Mouse (Mus musculus) CH12F3 (cell line): Measurements from ENCODE around the gene Dock9.

Experiments
- in situ Hi-C: fragments of 300-500 bp; cut with MboI; formaldehyde crosslinking; loops from 2 replicates; pipeline ENCODE4 v1.14.3; 2020; ENCODE audit warnings: low sequenced_read_pairs

Dock9 gene

DNA sequence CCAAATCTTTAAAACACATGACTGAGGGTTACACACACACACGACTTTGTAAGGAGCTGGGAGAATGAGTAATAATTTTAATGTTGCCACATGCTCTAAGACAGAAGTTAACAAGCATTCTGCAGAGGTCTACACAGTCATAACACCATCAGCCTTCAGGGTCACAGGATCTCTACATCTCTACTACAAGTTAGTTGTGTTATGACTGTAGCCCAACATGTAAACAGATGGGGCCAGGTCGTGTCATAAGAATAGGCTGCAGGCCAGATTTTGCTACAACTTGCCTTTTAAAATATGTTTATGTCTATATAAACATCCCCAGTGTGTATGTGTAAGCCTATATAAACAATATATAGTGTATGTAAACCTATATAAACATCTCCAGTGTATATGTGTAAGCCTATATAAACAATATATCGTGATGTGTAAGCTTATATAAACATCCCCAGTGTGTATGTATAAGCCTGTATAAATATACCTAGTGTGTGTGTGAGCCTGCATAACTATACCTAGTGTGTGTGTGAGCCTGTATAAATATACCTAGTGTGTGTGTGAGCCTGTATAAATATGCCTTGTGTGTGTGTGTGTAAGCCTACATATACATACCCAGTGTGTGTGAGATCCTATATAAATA, 130.9 kb downstream of the Dock9 start:
- in situ Hi-C loops: no loop called here

DNA sequence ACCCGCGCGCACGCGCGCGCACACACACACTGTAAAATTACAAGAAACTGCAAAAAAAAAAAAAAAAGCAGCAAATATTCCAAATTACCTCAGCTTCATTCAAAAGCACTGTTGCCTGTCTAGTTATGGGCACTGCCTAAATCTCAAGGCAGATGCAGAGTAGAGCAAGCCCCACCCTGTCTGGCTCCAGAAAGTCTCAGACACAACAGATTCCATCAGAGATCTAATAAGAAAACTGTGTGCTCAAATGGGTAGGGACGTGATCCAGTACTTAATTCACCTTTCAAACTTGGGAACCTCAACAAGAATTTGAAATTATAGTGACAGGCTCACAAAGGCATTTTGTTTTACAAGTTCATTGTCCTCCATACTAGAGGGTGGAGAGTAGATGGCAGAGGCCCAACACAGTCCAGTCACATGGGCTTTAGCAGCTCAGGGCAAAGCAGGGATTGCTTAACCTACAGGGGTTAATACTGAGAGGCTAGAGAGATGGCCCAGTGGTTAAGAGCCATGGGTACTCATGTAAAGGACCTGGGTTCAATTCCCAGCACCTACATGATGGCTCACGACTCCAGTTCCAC, 131.9 kb downstream of the Dock9 start:
- in situ Hi-C loops: no loop called here

DNA sequence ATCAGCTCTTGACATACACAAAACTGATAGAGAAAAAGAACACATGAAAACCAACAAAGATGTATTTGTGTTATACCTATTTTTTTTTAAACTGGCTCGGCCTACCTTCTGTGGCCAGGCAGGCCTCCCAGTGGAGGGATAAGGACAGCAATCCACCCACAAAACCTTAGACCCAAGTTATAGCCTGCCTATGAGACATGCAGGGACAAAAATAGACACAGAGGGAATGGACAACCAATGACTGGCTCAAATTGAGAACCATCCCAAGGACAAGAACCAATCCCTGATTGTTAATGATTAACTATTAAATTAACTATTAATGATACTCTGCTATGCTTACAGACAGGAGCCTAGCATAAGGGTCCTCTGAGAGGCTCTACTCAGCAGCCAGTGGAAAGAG, 133.7 kb downstream of the Dock9 start:
- in situ Hi-C loops: no loop called here

DNA sequence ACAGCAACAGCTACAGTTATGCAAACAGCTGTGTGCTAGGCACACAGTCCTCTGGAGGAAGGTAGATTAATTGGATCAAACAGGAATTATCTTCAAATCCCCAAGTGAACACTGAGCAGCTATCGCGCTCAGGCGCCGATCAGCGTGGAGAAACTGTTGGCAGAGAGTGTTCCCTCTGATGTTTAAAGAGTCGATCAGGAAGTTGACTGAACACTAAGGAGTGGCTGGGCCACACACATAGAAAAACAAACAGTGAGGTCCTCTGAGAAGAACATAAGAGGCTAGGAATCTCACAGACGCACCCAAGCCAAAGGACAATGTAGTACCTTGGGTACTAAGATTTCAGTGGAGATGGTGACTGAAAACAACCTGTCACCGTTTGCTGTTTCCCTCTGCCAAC, 136.7 kb downstream of the Dock9 start:
- in situ Hi-C loops: no loop called here

DNA sequence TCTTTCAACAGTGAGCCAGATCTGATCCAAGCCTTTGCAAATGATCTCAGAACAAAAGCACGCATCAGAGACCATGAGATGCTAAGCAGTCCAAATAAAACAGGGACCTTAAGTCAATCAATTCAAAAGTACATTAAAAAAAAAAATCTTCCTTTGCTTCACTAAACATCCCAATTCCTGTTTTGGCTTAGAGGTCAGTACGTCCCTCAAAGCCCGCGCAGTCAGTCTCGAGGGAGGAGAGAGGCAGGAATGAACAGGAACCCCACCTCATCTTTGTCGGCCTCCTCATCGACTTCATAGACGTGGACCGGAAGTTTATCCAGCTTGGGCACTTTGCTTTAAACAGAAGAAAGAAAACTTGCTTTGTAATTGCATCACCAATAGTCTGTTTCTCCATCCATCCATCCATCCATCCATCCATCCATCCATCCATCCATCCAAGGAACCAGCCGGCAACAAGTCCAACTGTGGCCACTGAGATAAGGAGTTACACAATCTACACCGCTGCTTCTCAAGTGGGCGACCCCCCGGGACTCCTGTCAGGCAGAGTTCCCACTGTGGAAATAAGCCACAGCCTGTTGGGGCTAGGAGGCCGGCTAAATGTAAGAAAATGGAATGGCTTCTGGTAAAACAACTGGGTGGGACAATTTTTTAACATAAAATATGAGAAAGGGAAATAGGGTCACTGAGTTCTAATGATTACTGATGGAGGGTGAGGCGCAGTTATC, 137.3 kb downstream of the Dock9 start:
- in situ Hi-C loops: no loop called here

DNA sequence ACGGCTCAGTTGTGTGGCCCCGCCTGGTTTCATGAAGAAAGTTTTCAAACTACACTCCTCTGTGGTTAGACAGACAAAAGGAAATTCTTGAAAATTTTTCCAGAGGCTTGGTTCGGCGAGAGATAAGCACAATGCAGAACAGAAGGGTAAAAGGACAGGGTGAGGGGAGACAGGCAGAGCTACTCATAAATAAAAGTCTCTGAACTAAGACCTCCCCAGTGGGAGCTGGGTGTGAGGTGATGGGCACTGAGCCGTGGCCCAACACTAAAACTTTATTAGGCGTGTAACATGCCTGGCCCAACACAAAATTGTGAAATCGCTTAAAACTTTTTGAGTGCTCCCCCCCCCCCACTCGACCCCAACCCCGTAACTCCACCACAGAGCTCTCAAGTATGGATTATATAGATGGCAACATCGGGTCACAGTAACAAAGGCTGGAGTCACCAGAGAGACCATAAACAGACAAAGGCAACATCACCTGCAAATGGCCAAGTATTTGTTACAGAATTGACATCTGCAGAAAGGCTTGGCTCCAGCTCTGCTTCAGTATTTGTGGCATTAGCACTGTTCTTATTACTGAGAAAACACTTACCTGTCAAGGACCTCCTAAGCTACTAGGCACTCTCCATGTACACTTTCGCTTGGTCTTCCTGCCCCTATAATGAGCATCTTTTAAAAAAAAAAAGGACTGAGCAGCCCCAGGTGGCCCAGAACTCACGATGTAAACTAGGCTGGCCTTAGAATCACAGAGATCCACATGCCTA, 138.4 kb downstream of the Dock9 start:
- in situ Hi-C loops: no loop called here

DNA sequence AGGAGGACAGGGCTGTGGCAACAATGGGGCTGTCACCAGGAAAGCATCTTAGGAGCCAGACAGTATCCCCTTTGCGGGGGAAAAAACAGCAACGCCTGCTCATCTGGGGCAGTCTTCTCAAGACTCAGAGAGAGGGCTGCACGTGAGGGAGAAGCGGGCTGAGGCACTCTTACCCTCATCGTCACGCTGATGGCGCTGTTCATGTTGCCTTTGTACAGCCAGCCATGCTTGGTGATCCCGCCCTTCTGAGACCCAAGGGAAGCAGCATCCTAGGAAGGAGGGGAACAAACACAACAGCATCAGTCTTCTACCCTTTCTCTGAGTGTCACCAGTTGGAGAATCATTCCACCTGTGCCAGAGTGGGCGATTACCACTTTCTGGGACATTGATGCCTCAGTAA, 139.1 kb downstream of the Dock9 start:
- in situ Hi-C loops: no loop called here

DNA sequence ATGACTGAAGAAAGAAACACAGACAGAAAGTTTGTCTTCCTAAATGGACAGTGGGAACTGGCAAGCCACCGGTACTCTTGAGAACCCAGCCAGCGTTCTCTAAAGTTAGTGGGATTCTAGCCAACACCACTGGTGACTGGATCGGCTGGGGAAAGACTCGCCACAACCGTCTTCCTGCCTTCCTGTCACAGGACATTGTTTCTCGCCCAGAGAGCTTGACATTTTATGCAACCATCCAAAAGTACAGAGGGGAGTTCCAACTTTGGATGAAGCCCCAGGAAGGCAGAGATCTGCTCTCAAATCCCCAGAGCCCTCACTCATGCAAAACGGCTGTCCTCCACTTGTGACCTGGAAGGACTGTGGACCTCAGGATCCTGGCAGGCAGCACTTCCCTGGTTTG, 140.0 kb downstream of the Dock9 start:
- in situ Hi-C loops: no loop called here

DNA sequence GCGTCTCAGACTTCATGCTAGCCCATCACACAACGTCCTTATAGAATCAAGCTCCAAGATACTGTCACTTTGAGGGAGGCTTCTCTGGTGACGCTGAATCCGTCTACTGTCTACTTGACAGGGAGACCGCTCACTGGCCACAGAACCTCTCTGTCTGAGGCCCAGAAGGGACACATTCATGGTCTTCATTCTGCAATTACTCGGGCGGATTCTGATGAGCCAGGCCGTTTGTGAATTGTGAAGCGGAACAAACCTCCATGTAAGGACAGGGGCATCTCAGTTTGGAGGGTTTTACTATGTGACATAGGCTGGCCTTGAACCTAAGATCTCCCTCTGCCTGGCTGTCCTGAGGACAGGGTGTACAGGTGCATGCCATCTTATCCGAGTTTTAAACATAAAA, 140.7 kb downstream of the Dock9 start:
- in situ Hi-C loops: no loop called here

DNA sequence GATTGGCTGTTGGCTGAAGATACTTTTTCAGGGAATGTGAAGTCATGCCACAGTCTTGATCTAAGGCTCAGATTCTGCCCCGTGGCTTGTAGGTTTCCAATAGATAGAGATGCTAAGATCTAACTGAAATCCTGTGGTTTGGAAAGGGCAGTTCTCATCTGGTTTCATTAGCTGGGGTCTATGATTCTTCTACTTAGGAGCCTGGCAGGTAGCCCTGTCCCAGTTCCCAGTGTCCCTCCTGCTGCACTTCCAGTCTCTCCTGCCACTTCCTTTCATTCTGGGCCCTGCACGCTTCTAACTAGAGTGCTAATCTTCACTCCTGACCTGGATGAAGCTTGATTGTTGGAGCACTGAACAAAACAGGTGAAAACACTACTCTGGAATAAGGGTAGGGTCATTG, 142.7 kb downstream of the Dock9 start:
- in situ Hi-C loops: no loop called here

DNA sequence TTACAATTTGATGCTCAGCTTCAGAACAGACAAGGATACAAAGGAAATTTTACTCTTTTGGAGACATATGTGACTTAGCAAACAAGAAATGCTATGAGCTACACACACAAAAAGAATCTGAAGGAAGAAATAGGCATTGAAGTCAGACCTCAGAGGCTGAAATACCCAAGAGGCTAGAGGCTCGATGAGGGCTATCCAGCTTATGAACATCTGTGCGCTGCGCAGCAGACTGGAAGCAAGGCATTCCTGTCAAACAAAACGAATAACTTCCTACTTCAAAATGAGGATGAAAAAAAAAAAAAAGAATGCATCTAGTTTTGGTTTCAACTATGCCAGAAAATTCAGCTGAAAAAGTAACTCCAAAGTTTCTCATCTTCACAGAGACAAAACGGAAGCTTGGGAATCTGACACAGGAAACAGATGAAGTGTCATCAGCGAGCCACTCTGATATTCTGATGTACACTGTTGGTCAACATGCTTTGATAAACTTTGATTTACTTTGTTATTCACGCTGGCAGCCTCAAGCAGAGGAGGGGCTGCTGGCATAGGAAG, 143.1 kb downstream of the Dock9 start:
- in situ Hi-C loops: no loop called here

DNA sequence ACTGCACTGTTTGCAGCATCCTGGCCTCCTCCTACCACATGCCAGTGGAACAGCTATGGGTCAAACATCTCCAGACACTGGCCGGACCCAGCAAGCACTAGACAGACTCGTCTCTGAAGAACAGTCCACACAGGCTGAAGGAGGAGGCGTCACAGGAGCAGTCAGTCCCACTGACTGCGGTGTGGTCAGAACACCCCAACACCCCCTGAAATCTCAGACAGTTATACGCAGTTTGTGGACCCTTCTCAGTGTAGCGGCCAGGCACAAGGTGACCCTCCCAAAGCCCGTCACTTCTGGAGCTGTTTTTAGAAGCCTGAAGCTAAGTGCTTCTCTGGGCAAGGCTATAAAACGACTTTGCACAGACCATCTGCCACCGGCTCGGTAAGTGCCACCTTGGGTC, 143.9 kb downstream of the Dock9 start:
- in situ Hi-C loops: no loop called here

DNA sequence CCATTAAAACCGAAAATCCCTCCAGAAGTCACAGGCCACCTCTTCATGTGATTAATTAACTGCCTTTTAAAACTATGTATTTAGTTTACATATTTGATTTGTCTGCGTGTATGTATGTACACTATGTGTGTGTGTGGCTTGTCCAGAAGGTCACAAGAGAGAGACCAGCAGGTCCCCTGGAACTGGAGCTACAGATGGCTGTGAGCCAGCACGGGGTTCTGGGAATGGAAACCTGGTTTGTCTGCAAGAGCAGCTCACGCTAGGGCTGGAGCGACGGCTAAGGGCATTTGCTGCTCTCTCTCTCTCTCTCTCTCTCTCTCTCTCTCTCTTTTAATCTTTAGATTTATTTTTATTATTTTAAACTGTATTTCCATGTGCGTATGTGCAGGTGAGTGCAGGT, 144.4 kb downstream of the Dock9 start:
- in situ Hi-C loops: no loop called here

DNA sequence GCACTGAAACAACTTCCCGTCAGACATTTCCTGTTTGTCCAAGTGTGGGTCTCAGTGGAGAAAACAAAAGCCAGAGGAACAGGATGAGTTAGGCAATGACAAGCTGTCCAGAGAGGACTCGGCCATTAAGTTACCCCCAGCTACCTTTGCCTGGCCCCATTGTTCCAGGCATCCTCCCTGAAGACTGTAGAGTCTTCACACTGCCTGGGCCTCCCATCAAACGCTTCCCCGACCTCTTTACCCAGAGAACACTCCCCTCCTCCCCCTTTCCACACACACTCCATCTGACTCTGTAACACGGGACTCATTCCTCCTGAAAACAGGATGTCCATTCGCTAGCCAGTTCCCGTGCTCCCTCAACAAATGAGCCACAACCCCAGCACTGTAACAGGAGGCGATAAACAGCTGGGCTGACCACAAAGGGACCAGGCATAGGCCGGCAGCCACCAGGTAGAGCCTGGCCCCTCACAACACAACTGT, 149.0 kb downstream of the Dock9 start:
- in situ Hi-C loops: no loop called here

DNA sequence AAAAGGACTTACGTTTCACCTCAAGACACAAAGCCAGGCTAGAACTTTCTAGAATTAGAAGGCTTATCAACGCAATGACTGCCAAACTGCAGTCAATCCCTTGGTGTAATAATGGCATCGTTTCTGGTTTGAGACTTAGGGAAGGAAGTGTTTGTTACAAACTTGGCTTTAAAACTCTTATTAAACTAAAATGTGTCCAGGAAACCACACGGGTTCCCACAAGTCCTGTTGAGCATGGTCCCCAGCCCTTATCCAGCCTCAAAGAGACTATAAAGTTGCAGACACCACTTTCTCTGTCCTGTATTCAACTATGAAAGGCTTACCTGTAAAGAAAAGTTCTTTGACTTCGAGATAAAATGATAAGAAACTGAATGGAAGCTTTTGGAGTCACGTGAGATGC, 149.9 kb downstream of the Dock9 start:
- in situ Hi-C loops: no loop called here

DNA sequence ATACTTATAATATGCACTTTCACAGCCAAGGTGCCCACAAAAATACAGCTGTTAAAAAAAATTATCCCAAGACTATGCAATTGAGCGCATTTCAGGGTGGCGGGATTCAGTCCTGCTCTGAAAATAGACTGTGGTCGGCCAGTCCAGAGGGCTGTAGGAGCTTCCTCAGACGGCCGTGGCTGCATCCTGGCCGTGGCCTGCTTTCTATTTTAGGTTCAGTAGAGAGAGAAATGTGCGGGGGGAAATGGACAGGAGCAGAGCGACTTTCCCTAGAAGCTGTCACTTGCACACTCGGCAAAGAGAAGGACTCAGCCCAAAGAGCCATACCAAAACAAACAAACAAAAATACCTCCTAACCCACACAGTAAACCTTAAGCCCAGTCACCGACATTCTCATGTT, 151.0 kb downstream of the Dock9 start:
- in situ Hi-C loops: no loop called here

DNA sequence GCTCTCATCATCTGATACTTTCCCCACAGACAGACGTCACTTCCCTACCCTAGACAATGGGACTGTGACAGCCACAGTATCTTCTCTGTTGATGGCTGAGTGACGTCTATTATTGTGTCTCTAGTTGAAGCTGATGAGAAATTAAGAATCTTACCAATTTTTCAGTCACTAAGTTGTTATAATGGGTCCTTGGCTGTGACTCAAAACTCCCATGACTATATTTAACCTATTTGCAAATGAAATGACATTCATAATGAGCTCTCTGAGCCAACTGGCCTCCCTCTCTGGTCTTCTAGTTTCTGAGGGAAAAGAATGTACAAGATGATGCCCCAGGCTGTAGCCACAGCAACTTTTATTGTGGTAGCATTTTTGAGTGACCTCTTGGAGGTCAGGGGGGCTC, 153.3 kb downstream of the Dock9 start:
- in situ Hi-C loops: loop anchor here (5.0 kb wide), 1 partner anchor 37 kb away; no protein-coding TSS in a partner anchor

DNA sequence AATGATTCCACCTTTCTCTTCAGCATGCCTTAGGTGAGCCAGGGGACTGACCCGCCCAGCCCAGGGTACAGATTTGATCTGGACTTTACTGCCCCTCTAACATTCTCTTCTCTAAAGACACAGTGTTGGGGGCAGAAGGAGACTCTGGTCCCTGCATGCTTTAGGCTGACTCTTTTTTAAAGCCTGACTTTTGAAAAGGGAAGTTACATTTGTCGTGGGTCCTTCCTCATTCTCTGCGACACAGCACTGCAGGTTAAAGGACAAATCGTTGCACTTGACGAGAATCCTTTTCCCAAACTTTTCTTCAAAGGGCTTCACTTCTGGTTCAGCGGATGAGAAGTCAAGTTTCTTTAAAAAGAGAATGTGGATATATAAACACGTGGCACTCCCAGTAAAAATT, 156.4 kb downstream of the Dock9 start:
- in situ Hi-C loops: loop anchor here (5.0 kb wide), 1 partner anchor 34 kb away; no protein-coding TSS in a partner anchor

DNA sequence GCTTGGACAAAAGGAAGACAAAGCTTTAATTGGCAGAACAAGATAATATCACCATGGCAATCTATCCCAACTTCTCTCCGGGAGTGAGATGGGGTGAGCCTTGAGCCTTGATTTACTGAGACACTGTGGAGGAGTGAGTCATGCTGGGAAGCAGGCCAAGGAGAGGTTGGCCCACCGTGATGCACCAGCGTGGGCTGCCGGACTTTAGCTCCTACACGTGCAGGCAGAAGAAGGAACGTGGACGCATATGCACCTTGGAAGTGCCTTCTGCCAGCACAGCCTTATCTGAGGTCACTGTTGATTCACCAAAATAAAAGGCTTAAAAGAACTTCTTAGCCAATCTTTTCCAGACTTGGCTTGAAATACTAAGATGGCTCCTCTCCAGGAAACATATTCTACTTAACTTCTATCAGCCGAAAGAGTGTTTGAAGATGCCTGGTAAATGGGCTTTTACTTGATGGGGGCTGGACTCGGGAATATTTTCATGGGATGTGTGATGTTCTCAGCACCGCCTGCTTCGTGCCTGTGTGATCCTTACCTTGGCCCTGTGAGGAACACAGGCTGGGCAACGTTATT, 160.6 kb downstream of the Dock9 start:
- in situ Hi-C loops: no loop called here

DNA sequence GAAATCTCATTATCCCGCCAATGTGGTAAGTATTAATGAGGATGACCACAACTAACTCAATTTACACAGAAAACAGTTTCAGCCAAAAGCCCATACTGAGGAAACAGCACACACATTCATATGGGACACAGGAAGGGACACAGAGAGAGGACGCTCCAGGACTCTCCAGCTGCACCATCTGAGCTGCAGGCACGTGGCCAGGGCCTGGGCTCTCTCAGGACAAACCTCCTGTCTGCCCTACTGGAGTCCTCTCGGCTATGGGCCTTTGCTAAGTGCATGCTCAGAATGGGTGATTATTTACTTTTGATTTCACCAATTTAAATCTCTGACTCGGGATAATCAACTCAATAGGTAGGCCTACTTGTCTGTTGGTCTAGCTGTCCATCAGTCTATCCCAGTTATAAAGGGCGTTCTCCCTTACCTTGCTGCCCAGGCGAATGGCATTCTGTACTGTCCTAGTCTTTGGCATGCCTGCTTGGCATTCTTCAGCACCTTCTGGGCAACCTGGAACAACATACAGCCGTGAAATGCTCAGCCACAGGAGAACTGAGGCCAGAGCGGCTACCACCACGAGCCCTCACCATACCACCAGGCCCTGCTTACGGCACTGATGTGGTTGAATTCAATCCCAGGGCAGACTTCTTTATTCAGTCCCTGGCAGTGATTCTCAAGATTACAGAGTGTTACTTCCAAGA, 162.8 kb downstream of the Dock9 start:
- in situ Hi-C loops: no loop called here
